Mouse (Mus musculus) testis, adult 2 months (tissue): ENCODE results near the gene Zfp1. TPM values are rescaled to one million over a fixed set of nuclear protein-coding genes. Genes with fewer than 3 reads are reported as not detected.

Experiments
- H3K27ac ChIP-seq: fragments of 200-500 bp; 2 replicates; pipeline ENCODE4 v1.5.1; 2012; ENCODE audit warnings: low read depth, low read length; ENCODE audit not compliant: control insufficient read depth, insufficient read depth
- H3K27me3 ChIP-seq: fragments of 200-500 bp; 2 replicates; pipeline ENCODE4 v1.6.1; 2012; ENCODE audit warnings: mild to moderate bottlenecking, low read length, moderate library complexity; ENCODE audit not compliant: control insufficient read depth, insufficient read depth
- H3K36me3 ChIP-seq: fragments of 200-500 bp; 2 replicates; pipeline ENCODE4 v1.6.1; 2012; ENCODE audit warnings: mild to moderate bottlenecking, low read length; ENCODE audit not compliant: control insufficient read depth, insufficient read depth
- H3K4me1 ChIP-seq: fragments of 200-500 bp; 2 replicates; pipeline ENCODE4 v1.6.1; 2012; ENCODE audit warnings: low read length; ENCODE audit not compliant: control insufficient read depth, insufficient read depth
- H3K4me3 ChIP-seq: fragments of 200-500 bp; 2 replicates; pipeline ENCODE4 v1.5.1; 2012; ENCODE audit warnings: low read depth, mild to moderate bottlenecking, low read length, moderate library complexity, mixed read lengths; ENCODE audit not compliant: control insufficient read depth
- CTCF ChIP-seq: fragments of 200-500 bp; IDR thresholded peaks from 2 replicates; pipeline ENCODE4 v1.5.1; 2012; ENCODE audit warnings: low read depth, mild to moderate bottlenecking, inconsistent platforms, low read length, moderate library complexity; ENCODE audit not compliant: control insufficient read depth, insufficient read depth, insufficient replicate concordance
- POLR2A ChIP-seq: fragments of 200-500 bp; IDR thresholded peaks from 2 replicates; pipeline ENCODE4 v1.6.1; 2012; ENCODE audit warnings: low read depth, mild to moderate bottlenecking, inconsistent platforms, low read length, moderate library complexity; ENCODE audit not compliant: control insufficient read depth
- polyA plus RNA-seq: library from polyadenylated mRNA; depleted of rRNA; stranded (reverse); fragments of >200 nt; gene quantifications from 2 replicates; pipeline ENCODE4 v1.2.3, GENCODE M21; 2012

Gene Zfp1
- polyA plus RNA-seq, 1 experiment = 4.1 TPM

GRCm38 (mm10) chr8:111599707-111600444, 43.3 kb upstream of the Zfp1 start:
- Histone ChIP-seq H3K4me1 (peaks cover 5% of the 10 kb centered on the region), H3K27ac (no peak overlapping the region), H3K4me3 (no peak overlapping the region), H3K36me3 (no peaks in the 10 kb centered on the region), H3K27me3 (no peaks in the 10 kb centered on the region)
- no peak for TF ChIP-seq CTCF
- TF ChIP-seq POLR2A = no peak

GRCm38 (mm10) chr8:111602050-111602449, 41.2 kb upstream of the Zfp1 start:
- H3K4me1 ChIP-seq = peaks cover 2% of the 10 kb centered on the region; the same call in 1 of the 2 replicates
- H3K36me3 ChIP-seq = no peaks in the 10 kb centered on the region
- TF ChIP-seq CTCF (no peak), POLR2A (no peak)
- no peaks in the 10 kb centered on the region for H3K27me3 ChIP-seq
- H3K4me3 ChIP-seq = no peak overlapping the region
- no peak overlapping the region for H3K27ac ChIP-seq

GRCm38 (mm10) chr8:111604986-111605385, 38.2 kb upstream of the Zfp1 start:
- Histone ChIP-seq H3K4me1 (no peaks in the 10 kb centered on the region), H3K27me3 (no peaks in the 10 kb centered on the region), H3K27ac (no peak overlapping the region), H3K4me3 (no peak overlapping the region), H3K36me3 (no peaks in the 10 kb centered on the region)
- TF ChIP-seq POLR2A (no peak), CTCF (no peak)

GRCm38 (mm10) chr8:111606961-111607360, 36.2 kb upstream of the Zfp1 start:
- Histone ChIP-seq H3K4me3 (no peak overlapping the region), H3K27me3 (no peaks in the 10 kb centered on the region), H3K27ac (no peak overlapping the region), H3K36me3 (no peaks in the 10 kb centered on the region), H3K4me1 (no peaks in the 10 kb centered on the region)
- TF ChIP-seq POLR2A (no peak), CTCF (no peak)

GRCm38 (mm10) chr8:111607414-111607813, 35.8 kb upstream of the Zfp1 start:
- no peaks in the 10 kb centered on the region for H3K4me1 ChIP-seq
- TF ChIP-seq CTCF (no peak), POLR2A (no peak)
- no peaks in the 10 kb centered on the region for H3K36me3 ChIP-seq
- H3K27ac ChIP-seq = no peak overlapping the region
- no peaks in the 10 kb centered on the region for H3K27me3 ChIP-seq
- H3K4me3 ChIP-seq = no peak overlapping the region

GRCm38 (mm10) chr8:111613181-111613580, 30.0 kb upstream of the Zfp1 start:
- Histone ChIP-seq H3K36me3 (no peaks in the 10 kb centered on the region), H3K4me3 (no peak overlapping the region; the same call in 1 of the 2 replicates), H3K27me3 (no peaks in the 10 kb centered on the region), H3K4me1 (no peaks in the 10 kb centered on the region), H3K27ac (peak overlapping the region; percentile 47)
- TF ChIP-seq CTCF = no peak
- TF ChIP-seq POLR2A = no peak

- H3K27ac ChIP-seq = no peak overlapping the region
- no peaks in the 10 kb centered on the region for H3K27me3 ChIP-seq
- H3K36me3 ChIP-seq = no peaks in the 10 kb centered on the region
- no peak for TF ChIP-seq CTCF
- TF ChIP-seq POLR2A = no peak
- no peak overlapping the region for H3K4me3 ChIP-seq
- no peaks in the 10 kb centered on the region for H3K4me1 ChIP-seq
Observed at GRCm38 (mm10) chr8:111614786-111615701, 28.2 kb upstream of the Zfp1 start.

- no peaks in the 10 kb centered on the region for H3K4me1 ChIP-seq
- TF ChIP-seq POLR2A = no peak
- TF ChIP-seq CTCF = no peak
- no peaks in the 10 kb centered on the region; the same call in 1 of the 2 replicates for H3K36me3 ChIP-seq
- no peaks in the 10 kb centered on the region for H3K27me3 ChIP-seq
- no peak overlapping the region for H3K27ac ChIP-seq
- H3K4me3 ChIP-seq = no peak overlapping the region
Observed at GRCm38 (mm10) chr8:111617812-111618211, 25.4 kb upstream of the Zfp1 start.
